ENCODE assay signal across 12 mouse cellular contexts in genomic region chr13:112063409-112064111, GRCm38 (mm10).
DNase-seq lines count a peak whose midpoint lies in the region; ATAC-seq and TF ChIP-seq lines count a peak whose summit lies in the region.
"Had no signal": no experiment of that assay in that cellular context is flagged by ENCODE, and none has a peak within 500 bp of the region (broad histone marks: within the 10 kb centered on the region; RNA-seq: fewer than 3 reads in every experiment).

No protein-coding gene starts in this region.

- peak; percentile 49 for ATAC-seq in megakaryocyte-erythroid progenitor cell, adult 5-6 weeks (replicated peaks; ENCODE audit: low FRiP score, low TSS enrichment, poor library complexity, severe bottlenecking)
- ATAC-seq in forebrain, postnatal 0 days: no peak

- H3K9ac ChIP-seq in forebrain, postnatal 0 days: no peak overlapping the region
- H3K9ac ChIP-seq: forebrain, embryonic 12.5 days; hindbrain, embryonic 12.5 days had no signal

- no peak overlapping the region for H3K4me2 ChIP-seq in forebrain, postnatal 0 days (ENCODE audit: low read depth)
- H3K4me2 ChIP-seq: forebrain, embryonic 12.5 days; hindbrain, embryonic 12.5 days had no signal

- 59% methylated on average over 11 of the region's 11 CpGs for WGBS in embryonic facial prominence, embryonic 10.5 days
- 87% methylated on average over 11 of the region's 11 CpGs for WGBS in forebrain, postnatal 0 days

- no peak overlapping the region for H3K4me3 ChIP-seq in embryonic facial prominence, embryonic 10.5 days
- no peak overlapping the region for H3K4me3 ChIP-seq in forebrain, postnatal 0 days (ENCODE audit: low read depth, low read length)
- H3K4me3 ChIP-seq in layer of hippocampus, adult 2 months: no peak overlapping the region
- H3K4me3 ChIP-seq: forebrain, embryonic 12.5 days; hindbrain, embryonic 12.5 days had no signal

- peak; percentile 51 for DNase-seq in 3134 (ENCODE audit: extremely low read depth, insufficient read length, low spot score)
- peak; percentile 82 for DNase-seq in CD4-positive helper T cell, adult 2 months (ENCODE audit: low read depth, low spot score)
- DNase-seq in embryonic facial prominence, embryonic 10.5 days (ENCODE audit: low spot score): peak; percentile 56
- no peak for DNase-seq in forebrain, postnatal 0 days
- DNase-seq in gastrocnemius, adult 8-10 months (ENCODE audit: low spot score in 2 of 2): no peak
- DNase-seq in layer of hippocampus, adult 2 months (ENCODE audit: low spot score in 2 of 2): no peak
- DNase-seq in cerebellum, adult 11-12 months: no peak
- DNase-seq: cerebellum, adult 2 months; right cerebral cortex, postnatal 4 days had no signal

- H3K27me3 ChIP-seq in embryonic facial prominence, embryonic 10.5 days (replicated peaks; ENCODE audit: low read depth, poor library complexity, severe bottlenecking): no peaks in the 10 kb centered on the region
- no peaks in the 10 kb centered on the region for H3K27me3 ChIP-seq in forebrain, postnatal 0 days (ENCODE audit: insufficient read depth, low read length)
- H3K27me3 ChIP-seq: forebrain, embryonic 12.5 days; hindbrain, embryonic 12.5 days had no signal

- peaks cover 18% of the 10 kb centered on the region for H3K4me1 ChIP-seq in embryonic facial prominence, embryonic 10.5 days
- H3K4me1 ChIP-seq in forebrain, postnatal 0 days (ENCODE audit: insufficient read depth): no peaks in the 10 kb centered on the region
- H3K4me1 ChIP-seq: forebrain, embryonic 12.5 days had no signal

- no peaks in the 10 kb centered on the region for H3K36me3 ChIP-seq in embryonic facial prominence, embryonic 10.5 days (replicated peaks)
- H3K36me3 ChIP-seq in forebrain, postnatal 0 days (ENCODE audit: insufficient read depth): no peaks in the 10 kb centered on the region
- H3K36me3 ChIP-seq: forebrain, embryonic 12.5 days; hindbrain, embryonic 12.5 days had no signal

- no peaks in the 10 kb centered on the region for H3K9me3 ChIP-seq in embryonic facial prominence, embryonic 10.5 days
- H3K9me3 ChIP-seq in forebrain, postnatal 0 days (ENCODE audit: low read length): no peaks in the 10 kb centered on the region
- H3K9me3 ChIP-seq: forebrain, embryonic 12.5 days; hindbrain, embryonic 12.5 days had no signal

- TF ChIP-seq CTCF in forebrain, postnatal 0 days (IDR thresholded peaks at IDR 0.05; ENCODE audit: low read depth): no peak
- TF ChIP-seq CTCF in layer of hippocampus, adult 2 months (conservative IDR thresholded peaks at IDR 0.05): no peak

- H3K27ac ChIP-seq in embryonic facial prominence, embryonic 10.5 days (replicated peaks): 0 out of 2 replicates have a peak overlapping the region, but pooled peaks have one; percentile 14
- H3K27ac ChIP-seq in forebrain, postnatal 0 days (ENCODE audit: low read depth, low read length): no peak overlapping the region
- H3K27ac ChIP-seq in layer of hippocampus, adult 2 months: no peak overlapping the region
- H3K27ac ChIP-seq: forebrain, embryonic 12.5 days; hindbrain, embryonic 12.5 days had no signal

Comparison
In these comparisons a context has a peak if more than half of its experiments do, and no peak if none do; other contexts are left out.
1. DNase-seq: peak in 3134 (single experiment), CD4-positive helper T cell, adult 2 months (single experiment) and embryonic facial prominence, embryonic 10.5 days (single experiment); none in forebrain, postnatal 0 days (single experiment), gastrocnemius, adult 8-10 months (0 of 2), layer of hippocampus, adult 2 months (0 of 2) and cerebellum, adult 11-12 months (single experiment).